Mouse (Mus musculus): ENCODE data around the gene Rpgr. TPM values are rescaled to one million over a fixed set of nuclear protein-coding genes. Genes with fewer than 3 reads are reported as not detected.

The Rpgr gene
- polyA plus RNA-seq, 1 experiment from 2014 or later: 19.0 TPM

DNA sequence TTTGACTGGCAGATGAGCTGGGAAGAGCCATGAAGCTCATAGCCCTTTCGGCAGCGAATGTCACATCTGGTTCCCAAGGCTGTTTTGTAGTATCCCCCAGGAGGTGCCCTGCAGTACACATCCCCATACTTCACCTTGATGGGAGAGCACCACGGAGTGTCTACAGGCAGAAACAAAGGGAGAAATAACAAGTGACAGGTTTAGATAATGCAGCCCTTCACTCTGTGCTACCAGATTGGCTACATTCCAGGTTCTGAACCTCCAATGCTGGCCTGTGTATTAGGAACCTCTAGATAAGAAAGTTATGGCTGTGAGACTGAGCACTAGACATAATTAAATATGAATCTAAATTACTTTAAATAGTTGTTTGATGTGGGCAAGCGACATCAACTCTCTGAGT is 147.3 kb downstream of the Rpgr start:
- no peak for ATAC-seq (ENCODE audit: low FRiP score, low read depth)
- Histone ChIP-seq H3K4me3 (no peak overlapping the region), H3K4me1 (no peaks in the 10 kb centered on the region), H3K9me3 (no peaks in the 10 kb centered on the region), H3K9ac (no peak overlapping the region), H3K27me3 (no peaks in the 10 kb centered on the region), H3K4me2 (replicated peaks) (no peak overlapping the region), H3K27ac (no peak overlapping the region), H3K36me3 (no peaks in the 10 kb centered on the region)
- 73% methylated on average over 4 of the region's 4 CpGs for WGBS

DNA sequence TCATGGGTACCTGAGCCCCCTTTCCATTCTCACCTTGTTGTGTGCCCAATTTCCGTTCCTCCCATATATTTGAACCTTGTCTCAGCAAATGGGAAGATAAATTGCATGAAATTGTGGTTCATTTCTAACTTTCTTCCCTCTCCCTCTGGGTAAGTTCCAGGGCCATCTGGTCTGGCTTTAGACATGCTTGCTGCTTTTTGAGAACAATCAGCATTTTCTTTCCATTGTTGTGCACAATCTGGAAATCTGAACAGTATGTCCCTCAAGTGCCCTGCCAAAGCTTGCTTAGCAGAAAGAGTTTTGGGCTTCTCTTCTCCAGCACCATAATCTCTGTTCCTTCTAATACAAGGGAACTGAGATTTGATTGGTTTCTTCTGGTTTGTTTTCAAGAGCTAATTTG is 152.9 kb downstream of the Rpgr start:
- ATAC-seq (ENCODE audit: low FRiP score, low read depth): no peak
- Histone ChIP-seq H3K9me3 (no peaks in the 10 kb centered on the region), H3K9ac (no peak overlapping the region), H3K4me2 (replicated peaks) (no peak overlapping the region), H3K4me3 (no peak overlapping the region), H3K36me3 (no peaks in the 10 kb centered on the region), H3K27ac (no peak overlapping the region), H3K4me1 (no peaks in the 10 kb centered on the region), H3K27me3 (no peaks in the 10 kb centered on the region)
- WGBS: 66% methylated on average over 1 of the region's 1 CpGs

DNA sequence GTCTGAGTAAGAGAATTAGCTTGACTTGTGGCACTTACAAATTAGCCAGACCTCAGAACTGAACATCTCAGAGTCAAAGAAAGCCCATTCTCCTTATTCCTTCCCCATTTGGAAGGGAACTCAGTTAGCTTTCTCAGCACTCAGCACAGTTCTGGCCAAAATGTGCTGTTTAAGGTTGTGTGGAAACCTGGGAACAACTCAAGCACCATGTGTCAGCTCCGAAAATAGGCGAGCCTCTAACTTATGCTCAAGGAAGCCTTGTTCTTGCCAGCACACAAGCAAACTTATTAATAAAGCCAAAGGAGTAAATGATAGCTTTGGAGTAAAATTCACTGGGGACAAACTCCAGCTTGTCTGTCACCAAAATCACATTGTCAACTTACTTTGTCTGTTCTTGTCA is 153.4 kb downstream of the Rpgr start:
- no peaks in the 10 kb centered on the region for H3K27me3 ChIP-seq
- no peaks in the 10 kb centered on the region for H3K36me3 ChIP-seq
- WGBS: 77% methylated on average over 2 of the region's 2 CpGs
- no peak overlapping the region for H3K4me3 ChIP-seq
- ATAC-seq (ENCODE audit: low FRiP score, low read depth): no peak
- H3K4me1 ChIP-seq: no peaks in the 10 kb centered on the region
- no peak overlapping the region for H3K27ac ChIP-seq
- no peak overlapping the region for H3K4me2 ChIP-seq (replicated peaks)
- no peak overlapping the region for H3K9ac ChIP-seq
- no peaks in the 10 kb centered on the region for H3K9me3 ChIP-seq

DNA sequence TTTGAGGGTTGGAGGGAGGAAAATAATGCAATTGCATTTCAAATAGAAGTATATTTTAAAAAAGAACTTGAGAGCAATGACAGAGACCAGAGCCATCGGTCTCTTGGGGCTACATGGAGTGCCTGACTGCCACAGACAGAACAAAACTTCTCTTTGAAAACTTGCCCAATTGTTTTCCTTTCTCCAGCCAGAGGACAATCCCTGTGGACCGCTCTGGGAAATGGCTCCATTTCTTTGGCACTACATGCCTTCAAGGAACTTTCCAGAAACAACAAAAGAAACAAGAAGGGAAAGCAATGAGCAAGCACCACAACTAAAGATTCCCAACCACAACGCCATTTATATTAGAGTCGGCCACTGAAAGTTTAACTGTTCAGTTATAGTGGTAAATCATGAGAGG is 154.5 kb downstream of the Rpgr start:
- no peak overlapping the region for H3K27ac ChIP-seq
- H3K9me3 ChIP-seq: no peaks in the 10 kb centered on the region
- H3K27me3 ChIP-seq: no peaks in the 10 kb centered on the region
- 81% methylated on average over 4 of the region's 4 CpGs for WGBS
- H3K4me3 ChIP-seq: no peak overlapping the region
- ATAC-seq (ENCODE audit: low FRiP score, low read depth): no peak
- no peaks in the 10 kb centered on the region for H3K4me1 ChIP-seq
- no peak overlapping the region for H3K4me2 ChIP-seq (replicated peaks)
- no peak overlapping the region for H3K9ac ChIP-seq
- H3K36me3 ChIP-seq: no peaks in the 10 kb centered on the region

DNA sequence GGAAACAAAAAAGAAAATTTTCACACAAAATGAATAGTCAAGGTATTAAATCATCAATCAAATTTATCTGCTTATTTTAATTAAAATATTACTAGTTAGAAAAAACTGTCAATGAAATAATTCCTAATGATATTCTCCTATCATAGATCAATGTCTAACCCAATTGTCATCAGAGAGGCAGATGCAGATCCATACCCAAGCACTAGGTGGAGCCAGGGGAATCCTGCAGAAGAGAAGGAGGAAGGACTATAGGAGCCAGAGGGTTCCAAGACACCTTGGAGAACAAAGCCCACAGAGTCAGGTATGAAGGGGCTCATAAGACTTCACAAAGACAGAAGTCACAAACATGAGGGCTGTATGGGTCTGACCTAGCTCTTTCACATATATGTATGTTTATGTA is 182.1 kb downstream of the Rpgr start:
- Histone ChIP-seq H3K9me3 (no peaks in the 10 kb centered on the region), H3K4me1 (no peaks in the 10 kb centered on the region), H3K4me3 (no peak overlapping the region), H3K9ac (no peak overlapping the region), H3K36me3 (no peaks in the 10 kb centered on the region), H3K4me2 (replicated peaks) (no peak overlapping the region), H3K27me3 (no peaks in the 10 kb centered on the region), H3K27ac (no peak overlapping the region)
- ATAC-seq (ENCODE audit: low FRiP score, low read depth): no peak

Other genes with a start within 250 kb of the Rpgr start
- gene Srpx, start 99.2 kb downstream of the Rpgr start, polyA plus RNA-seq (2015; fragmentation: Nextera tagmentation; extraction: Ambion mirVana): 28.5 and 29.4 TPM in 2 replicates
- 0.15 TPM in 1 of 2 replicates, not detected in the other for gene Otc, start 35.4 kb upstream of the Rpgr start, polyA plus RNA-seq (2015; fragmentation: Nextera tagmentation; extraction: Ambion mirVana)